Mouse (Mus musculus): ENCODE data around the gene Pde4d. TPM values are rescaled to one million over a fixed set of nuclear protein-coding genes. Genes with fewer than 3 reads are reported as not detected.
A peak's percentile ranks its signal among the peaks of the same experiment; 100 is the strongest.

Pde4d gene
- polyA plus RNA-seq, 1 experiment from 2014 or later = 14.6 TPM

DNA sequence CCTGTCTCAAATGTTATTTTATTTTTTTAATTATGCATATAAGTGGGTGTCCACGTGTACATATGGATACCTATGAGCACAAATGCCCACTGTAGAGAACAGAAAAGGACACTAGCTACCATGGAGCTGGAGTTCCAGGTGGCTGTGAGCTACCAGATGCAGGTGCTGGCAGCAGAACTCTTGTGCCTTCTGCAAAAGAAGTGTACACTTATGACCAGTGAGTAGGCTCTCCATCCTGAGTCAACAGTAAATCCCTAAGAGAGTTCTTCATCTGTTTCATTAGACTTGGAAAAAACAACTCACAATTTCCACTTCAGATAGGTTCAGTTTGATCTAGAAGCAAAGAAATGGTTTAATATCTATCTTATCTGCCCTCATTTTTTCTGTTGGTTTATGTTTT lies 881.8 kb downstream of the Pde4d start:
- no peak overlapping the region for H3K27ac ChIP-seq (replicated peaks; ENCODE audit: low read depth, low read length)
- 56% methylated on average over 1 of the region's 1 CpGs for WGBS
- H3K9me3 ChIP-seq (replicated peaks; ENCODE audit: control insufficient read depth, low read length) = no peaks in the 10 kb centered on the region
- H3K4me3 ChIP-seq (ENCODE audit: low read depth, low read length) = no peak overlapping the region
- H3K36me3 ChIP-seq (replicated peaks; ENCODE audit: control insufficient read depth, insufficient read depth, low read depth, low read length) = no peaks in the 10 kb centered on the region
- ATAC-seq (replicated peaks; ENCODE audit: insufficient number of reproducible peaks, low FRiP score, low TSS enrichment, low read depth) (no peak), DNase-seq (ENCODE audit: low spot score) (no peak)
- no peak overlapping the region for H3K4me2 ChIP-seq (ENCODE audit: low read depth, low read length)
- no peaks in the 10 kb centered on the region for H3K27me3 ChIP-seq (ENCODE audit: control insufficient read depth, insufficient read depth, low read length)
- no peaks in the 10 kb centered on the region for H3K4me1 ChIP-seq (ENCODE audit: control insufficient read depth, insufficient read depth, low read length)
- H3K9ac ChIP-seq (replicated peaks; ENCODE audit: low read length) = no peak overlapping the region

DNA sequence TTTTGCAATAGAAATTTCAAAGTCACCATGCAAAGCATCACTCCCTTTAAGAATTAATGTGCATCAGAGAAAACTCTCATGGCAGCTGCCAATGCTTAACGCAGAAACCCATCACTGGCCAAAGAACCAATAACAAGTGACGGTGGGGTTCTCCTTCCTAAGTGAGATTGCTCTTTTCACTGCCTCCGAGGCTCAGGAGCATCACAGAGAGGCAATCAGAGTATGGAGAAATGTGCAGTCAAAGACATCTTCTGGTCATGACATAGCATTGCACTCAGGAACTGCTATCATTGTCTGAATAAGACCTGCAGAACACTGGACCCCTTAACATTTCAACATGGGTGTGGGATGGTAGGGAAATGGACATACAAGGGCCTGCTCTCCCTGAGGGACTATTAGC lies 892.2 kb downstream of the Pde4d start:
- no peak overlapping the region for H3K4me3 ChIP-seq (ENCODE audit: low read depth, low read length)
- ATAC-seq (replicated peaks; ENCODE audit: insufficient number of reproducible peaks, low FRiP score, low TSS enrichment, low read depth) (no peak), DNase-seq (ENCODE audit: low spot score) (no peak)
- H3K27me3 ChIP-seq (ENCODE audit: control insufficient read depth, insufficient read depth, low read length) = no peaks in the 10 kb centered on the region
- no peaks in the 10 kb centered on the region for H3K9me3 ChIP-seq (replicated peaks; ENCODE audit: control insufficient read depth, low read length)
- no peak overlapping the region for H3K4me2 ChIP-seq (ENCODE audit: low read depth, low read length)
- no peak overlapping the region for H3K27ac ChIP-seq (replicated peaks; ENCODE audit: low read depth, low read length)
- no peaks in the 10 kb centered on the region for H3K36me3 ChIP-seq (replicated peaks; ENCODE audit: control insufficient read depth, insufficient read depth, low read depth, low read length)
- H3K4me1 ChIP-seq (ENCODE audit: control insufficient read depth, insufficient read depth, low read length) = no peaks in the 10 kb centered on the region
- WGBS = 59% methylated on average over 3 of the region's 3 CpGs
- H3K9ac ChIP-seq (replicated peaks; ENCODE audit: low read length) = no peak overlapping the region

DNA sequence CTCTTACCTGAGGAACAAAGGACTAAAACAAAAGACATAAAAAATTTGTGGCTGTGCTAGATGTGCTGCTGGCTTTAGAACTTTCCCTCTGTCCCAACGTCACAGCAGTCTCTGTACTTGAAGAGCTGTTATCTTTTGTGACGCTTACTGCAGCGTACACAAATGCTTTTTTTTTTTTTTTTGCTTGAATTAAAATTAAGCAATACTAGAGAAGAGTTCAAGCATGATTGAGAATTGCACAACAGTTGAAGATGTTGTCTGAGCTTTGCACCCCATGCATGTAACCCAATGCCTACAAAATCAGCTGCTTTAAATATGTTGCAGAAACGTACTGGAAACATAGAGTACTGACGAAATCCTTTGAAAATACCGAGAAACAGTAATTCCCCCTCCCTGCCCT lies 892.7 kb downstream of the Pde4d start:
- no peak overlapping the region for H3K4me2 ChIP-seq (ENCODE audit: low read depth, low read length)
- H3K27me3 ChIP-seq (ENCODE audit: control insufficient read depth, insufficient read depth, low read length) = no peaks in the 10 kb centered on the region
- no peak overlapping the region for H3K4me3 ChIP-seq (ENCODE audit: low read depth, low read length)
- no peaks in the 10 kb centered on the region for H3K36me3 ChIP-seq (replicated peaks; ENCODE audit: control insufficient read depth, insufficient read depth, low read depth, low read length)
- ATAC-seq (replicated peaks; ENCODE audit: insufficient number of reproducible peaks, low FRiP score, low TSS enrichment, low read depth) = no peak
- no peak overlapping the region for H3K9ac ChIP-seq (replicated peaks; ENCODE audit: low read length)
- 47% methylated on average over 6 of the region's 6 CpGs for WGBS
- no peak overlapping the region for H3K27ac ChIP-seq (replicated peaks; ENCODE audit: low read depth, low read length)
- H3K9me3 ChIP-seq (replicated peaks; ENCODE audit: control insufficient read depth, low read length) = no peaks in the 10 kb centered on the region
- H3K4me1 ChIP-seq (ENCODE audit: control insufficient read depth, insufficient read depth, low read length) = no peaks in the 10 kb centered on the region
- peak; percentile 26 for DNase-seq (ENCODE audit: low spot score)

DNA sequence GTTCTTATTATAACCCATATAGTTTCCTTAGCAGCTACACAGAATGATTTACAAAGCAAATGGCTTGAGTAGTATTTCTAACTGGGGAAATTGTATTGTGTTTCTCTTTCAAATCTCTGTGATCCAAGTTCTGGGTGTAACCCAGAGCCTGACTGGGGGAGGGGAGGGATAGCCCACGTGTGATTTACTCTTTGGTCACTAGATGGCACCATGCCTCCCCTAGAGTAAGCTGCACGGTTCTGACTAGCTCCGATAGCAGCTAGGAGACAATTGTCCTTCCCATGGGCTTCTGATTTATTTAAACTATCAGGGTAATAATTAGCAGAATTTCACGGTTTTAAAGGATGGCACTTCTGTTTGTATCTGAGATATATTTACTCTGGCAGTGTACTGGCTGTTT lies 893.8 kb downstream of the Pde4d start:
- no peak overlapping the region for H3K27ac ChIP-seq (replicated peaks; ENCODE audit: low read depth, low read length)
- H3K36me3 ChIP-seq (replicated peaks; ENCODE audit: control insufficient read depth, insufficient read depth, low read depth, low read length) = no peaks in the 10 kb centered on the region
- DNase-seq (ENCODE audit: low spot score) (peak; percentile 87), ATAC-seq (replicated peaks; ENCODE audit: insufficient number of reproducible peaks, low FRiP score, low TSS enrichment, low read depth) (peak; percentile 87)
- H3K27me3 ChIP-seq (ENCODE audit: control insufficient read depth, insufficient read depth, low read length) = no peaks in the 10 kb centered on the region
- no peaks in the 10 kb centered on the region for H3K9me3 ChIP-seq (replicated peaks; ENCODE audit: control insufficient read depth, low read length)
- no peak overlapping the region for H3K9ac ChIP-seq (replicated peaks; ENCODE audit: low read length)
- no peak overlapping the region for H3K4me3 ChIP-seq (ENCODE audit: low read depth, low read length)
- no peaks in the 10 kb centered on the region for H3K4me1 ChIP-seq (ENCODE audit: control insufficient read depth, insufficient read depth, low read length)
- H3K4me2 ChIP-seq (ENCODE audit: low read depth, low read length) = no peak overlapping the region
- WGBS = 2% methylated on average over 4 of the region's 4 CpGs

DNA sequence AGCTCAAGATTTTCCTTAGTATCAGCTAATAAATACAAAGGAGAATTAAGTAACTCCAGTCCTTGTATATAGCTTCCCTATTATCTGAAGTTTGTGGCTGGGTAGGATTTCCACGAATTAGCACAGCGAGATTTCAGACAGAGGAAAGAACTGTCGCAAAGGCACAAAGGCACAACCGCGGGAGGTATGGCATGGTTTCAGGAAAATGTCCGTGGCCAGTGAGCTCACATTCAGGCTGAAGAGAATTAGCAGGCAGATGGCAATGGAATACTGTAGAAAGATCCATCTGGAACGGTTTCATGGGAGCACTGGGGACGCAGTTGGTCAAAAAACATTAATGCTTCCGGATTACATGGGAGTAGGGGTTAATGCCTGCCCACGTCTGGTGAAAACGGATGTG lies 898.0 kb downstream of the Pde4d start:
- Histone ChIP-seq H3K27me3 (ENCODE audit: control insufficient read depth, insufficient read depth, low read length) (no peaks in the 10 kb centered on the region), H3K4me3 (ENCODE audit: low read depth, low read length) (no peak overlapping the region), H3K27ac (replicated peaks; ENCODE audit: low read depth, low read length) (no peak overlapping the region), H3K9ac (replicated peaks; ENCODE audit: low read length) (no peak overlapping the region), H3K4me2 (ENCODE audit: low read depth, low read length) (no peak overlapping the region), H3K9me3 (replicated peaks; ENCODE audit: control insufficient read depth, low read length) (no peaks in the 10 kb centered on the region), H3K4me1 (ENCODE audit: control insufficient read depth, insufficient read depth, low read length) (no peaks in the 10 kb centered on the region), H3K36me3 (replicated peaks; ENCODE audit: control insufficient read depth, insufficient read depth, low read depth, low read length) (no peaks in the 10 kb centered on the region)
- ATAC-seq (replicated peaks; ENCODE audit: insufficient number of reproducible peaks, low FRiP score, low TSS enrichment, low read depth) (no peak), DNase-seq (ENCODE audit: low spot score) (no peak)
- WGBS = 66% methylated on average over 11 of the region's 11 CpGs

DNA sequence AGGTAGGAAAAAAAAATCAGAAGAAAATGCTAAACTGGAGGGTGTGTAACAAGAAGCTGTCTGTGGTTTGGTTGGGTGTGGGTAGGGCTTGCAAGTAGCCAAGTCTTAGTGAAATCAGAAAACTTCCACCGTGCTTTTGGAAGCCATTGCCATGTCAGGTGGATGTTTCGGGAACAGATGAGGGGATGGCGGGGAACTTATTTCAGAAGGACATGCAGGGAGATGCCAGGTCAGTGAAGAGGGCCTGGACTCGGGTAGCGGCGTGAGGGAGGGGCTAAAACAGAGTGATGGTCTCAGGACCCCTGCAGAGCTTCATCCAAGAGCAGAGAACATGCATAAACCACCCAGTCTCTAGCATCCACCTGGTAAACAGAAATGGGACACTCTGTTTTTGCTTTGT lies 898.6 kb downstream of the Pde4d start:
- H3K4me1 ChIP-seq (ENCODE audit: control insufficient read depth, insufficient read depth, low read length) = no peaks in the 10 kb centered on the region
- ATAC-seq (replicated peaks; ENCODE audit: insufficient number of reproducible peaks, low FRiP score, low TSS enrichment, low read depth) (no peak), DNase-seq (ENCODE audit: low spot score) (no peak)
- 82% methylated on average over 6 of the region's 6 CpGs for WGBS
- H3K27ac ChIP-seq (replicated peaks; ENCODE audit: low read depth, low read length) = no peak overlapping the region
- no peaks in the 10 kb centered on the region for H3K36me3 ChIP-seq (replicated peaks; ENCODE audit: control insufficient read depth, insufficient read depth, low read depth, low read length)
- no peaks in the 10 kb centered on the region for H3K9me3 ChIP-seq (replicated peaks; ENCODE audit: control insufficient read depth, low read length)
- no peak overlapping the region for H3K9ac ChIP-seq (replicated peaks; ENCODE audit: low read length)
- H3K4me3 ChIP-seq (ENCODE audit: low read depth, low read length) = no peak overlapping the region
- no peaks in the 10 kb centered on the region for H3K27me3 ChIP-seq (ENCODE audit: control insufficient read depth, insufficient read depth, low read length)
- no peak overlapping the region for H3K4me2 ChIP-seq (ENCODE audit: low read depth, low read length)

DNA sequence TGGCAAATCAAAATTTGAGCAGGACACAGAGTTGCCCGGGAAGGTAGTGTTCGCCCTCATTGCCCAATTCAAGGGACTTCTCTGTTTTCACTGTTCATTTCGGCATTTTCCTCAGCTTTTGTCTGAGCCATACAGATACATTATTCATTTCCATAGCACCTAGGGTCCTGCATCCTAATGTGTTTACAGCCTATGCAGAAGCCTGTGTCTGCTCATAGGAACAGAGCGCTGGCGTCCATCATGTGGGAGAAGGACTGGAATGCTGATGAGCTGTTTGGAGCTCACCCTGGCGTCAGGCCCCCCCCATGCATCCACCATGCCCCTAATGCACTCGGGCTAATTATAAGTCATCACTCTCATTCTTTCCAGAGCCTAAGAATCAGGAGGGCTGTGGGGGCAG lies 900.4 kb downstream of the Pde4d start:
- ATAC-seq (replicated peaks; ENCODE audit: insufficient number of reproducible peaks, low FRiP score, low TSS enrichment, low read depth) = no peak
- Histone ChIP-seq H3K9ac (replicated peaks; ENCODE audit: low read length) (no peak overlapping the region), H3K4me3 (ENCODE audit: low read depth, low read length) (no peak overlapping the region), H3K27me3 (ENCODE audit: control insufficient read depth, insufficient read depth, low read length) (no peaks in the 10 kb centered on the region), H3K27ac (replicated peaks; ENCODE audit: low read depth, low read length) (no peak overlapping the region), H3K9me3 (replicated peaks; ENCODE audit: control insufficient read depth, low read length) (no peaks in the 10 kb centered on the region), H3K36me3 (replicated peaks; ENCODE audit: control insufficient read depth, insufficient read depth, low read depth, low read length) (no peaks in the 10 kb centered on the region), H3K4me1 (ENCODE audit: control insufficient read depth, insufficient read depth, low read length) (no peaks in the 10 kb centered on the region), H3K4me2 (ENCODE audit: low read depth, low read length) (no peak overlapping the region)
- no peak for DNase-seq (ENCODE audit: low spot score)
- WGBS = 84% methylated on average over 7 of the region's 7 CpGs

DNA sequence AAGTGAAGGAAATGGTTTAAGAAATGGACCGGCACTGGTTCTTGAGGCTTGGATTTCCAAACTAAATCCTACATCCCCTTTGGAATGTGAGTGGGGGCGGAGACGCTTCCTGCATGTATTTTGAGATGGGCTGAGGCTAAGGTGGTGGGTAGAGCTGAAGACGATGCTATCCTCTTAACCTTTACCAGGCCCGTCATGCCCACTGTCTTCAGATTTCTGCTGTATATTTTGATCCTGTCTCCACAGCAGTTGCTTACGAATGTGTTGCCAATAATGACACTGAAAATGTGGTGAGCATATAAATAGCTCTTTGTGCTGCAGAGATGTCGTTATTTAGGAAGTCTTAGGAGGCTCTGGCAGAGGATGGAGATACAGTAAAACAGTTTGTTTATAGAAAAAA lies 904.3 kb downstream of the Pde4d start:
- ATAC-seq (replicated peaks; ENCODE audit: insufficient number of reproducible peaks, low FRiP score, low TSS enrichment, low read depth) (no peak), DNase-seq (ENCODE audit: low spot score) (no peak)
- H3K9me3 ChIP-seq (replicated peaks; ENCODE audit: control insufficient read depth, low read length) = no peaks in the 10 kb centered on the region
- H3K36me3 ChIP-seq (replicated peaks; ENCODE audit: control insufficient read depth, insufficient read depth, low read depth, low read length) = no peaks in the 10 kb centered on the region
- no peak overlapping the region for H3K4me3 ChIP-seq (ENCODE audit: low read depth, low read length)
- H3K4me1 ChIP-seq (ENCODE audit: control insufficient read depth, insufficient read depth, low read length) = no peaks in the 10 kb centered on the region
- H3K4me2 ChIP-seq (ENCODE audit: low read depth, low read length) = no peak overlapping the region
- no peak overlapping the region for H3K9ac ChIP-seq (replicated peaks; ENCODE audit: low read length)
- H3K27me3 ChIP-seq (ENCODE audit: control insufficient read depth, insufficient read depth, low read length) = no peaks in the 10 kb centered on the region
- H3K27ac ChIP-seq (replicated peaks; ENCODE audit: low read depth, low read length) = no peak overlapping the region
- 75% methylated on average over 7 of the region's 7 CpGs for WGBS

DNA sequence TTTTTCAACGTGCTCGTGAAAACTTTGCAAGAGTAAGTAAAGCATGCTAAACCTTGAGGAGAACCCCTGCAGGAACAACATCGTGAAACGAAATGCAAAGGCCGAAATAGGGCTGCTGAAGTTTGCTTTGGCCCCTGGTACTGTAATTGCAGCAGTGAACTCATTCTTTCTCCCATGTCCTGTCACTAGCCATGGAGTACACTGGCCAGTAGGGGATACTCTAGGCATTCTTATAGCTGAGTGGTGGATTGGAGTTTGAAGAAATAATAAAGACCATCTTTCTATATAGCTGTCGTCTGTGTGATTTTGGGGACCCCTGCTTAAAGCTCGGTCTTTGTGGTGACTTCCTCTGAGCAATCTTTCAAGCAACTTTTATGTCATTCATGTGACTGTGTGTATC lies 906.5 kb downstream of the Pde4d start:
- Histone ChIP-seq H3K4me3 (ENCODE audit: low read depth, low read length) (no peak overlapping the region), H3K36me3 (replicated peaks; ENCODE audit: control insufficient read depth, insufficient read depth, low read depth, low read length) (no peaks in the 10 kb centered on the region), H3K4me1 (ENCODE audit: control insufficient read depth, insufficient read depth, low read length) (no peaks in the 10 kb centered on the region), H3K4me2 (ENCODE audit: low read depth, low read length) (no peak overlapping the region), H3K9ac (replicated peaks; ENCODE audit: low read length) (no peak overlapping the region), H3K27me3 (ENCODE audit: control insufficient read depth, insufficient read depth, low read length) (no peaks in the 10 kb centered on the region), H3K9me3 (replicated peaks; ENCODE audit: control insufficient read depth, low read length) (no peaks in the 10 kb centered on the region), H3K27ac (replicated peaks; ENCODE audit: low read depth, low read length) (no peak overlapping the region)
- ATAC-seq (replicated peaks; ENCODE audit: insufficient number of reproducible peaks, low FRiP score, low TSS enrichment, low read depth) (no peak), DNase-seq (ENCODE audit: low spot score) (no peak)
- WGBS = 81% methylated on average over 7 of the region's 7 CpGs

All from embryonic facial prominence, embryonic 11.5 days (tissue).